Mouse (Mus musculus): ENCODE data around the gene Nanos3.

Gene Nanos3

GRCm38 (mm10) chr8:84207811-84208210 is 22.8 kb upstream of the Nanos3 start:
- H3K27me3 ChIP-seq (ENCODE audit: control insufficient read depth, insufficient read depth, low read length, poor library complexity, severe bottlenecking) = no peaks in the 10 kb centered on the region
- H3K36me3 ChIP-seq (ENCODE audit: control insufficient read depth, insufficient read depth, low read length, poor library complexity, severe bottlenecking) = peaks cover 4% of the 10 kb centered on the region; the same call in 1 of the 2 replicates
- DNase-seq (ENCODE audit: low read depth, low spot score) = peak; percentile 52

- DNase-seq (ENCODE audit: low read depth, low spot score) = peak; percentile 46
- Histone ChIP-seq H3K27me3 (ENCODE audit: control insufficient read depth, insufficient read depth, low read length, poor library complexity, severe bottlenecking) (no peaks in the 10 kb centered on the region), H3K36me3 (ENCODE audit: control insufficient read depth, insufficient read depth, low read length, poor library complexity, severe bottlenecking) (peaks cover 3% of the 10 kb centered on the region; the same call in 1 of the 2 replicates)
These were observed 21.6 kb upstream of the Nanos3 start for GRCm38 (mm10) chr8:84206666-84207065.

- Histone ChIP-seq H3K27me3 (ENCODE audit: control insufficient read depth, insufficient read depth, low read length, poor library complexity, severe bottlenecking) (no peaks in the 10 kb centered on the region), H3K36me3 (ENCODE audit: control insufficient read depth, insufficient read depth, low read length, poor library complexity, severe bottlenecking) (no peaks in the 10 kb centered on the region)
- no peak for DNase-seq (ENCODE audit: low read depth, low spot score)
These were observed 20.1 kb upstream of the Nanos3 start for GRCm38 (mm10) chr8:84205073-84205472.

- no peaks in the 10 kb centered on the region for H3K27me3 ChIP-seq (ENCODE audit: control insufficient read depth, insufficient read depth, low read length, poor library complexity, severe bottlenecking)
- H3K36me3 ChIP-seq (ENCODE audit: control insufficient read depth, insufficient read depth, low read length, poor library complexity, severe bottlenecking) = no peaks in the 10 kb centered on the region
- DNase-seq (ENCODE audit: low read depth, low spot score) = peak; percentile 73
These were observed 19.2 kb upstream of the Nanos3 start for GRCm38 (mm10) chr8:84203975-84204772.

- peak; percentile 92 for DNase-seq (ENCODE audit: low read depth, low spot score)
- Histone ChIP-seq H3K27me3 (ENCODE audit: control insufficient read depth, insufficient read depth, low read length, poor library complexity, severe bottlenecking) (no peaks in the 10 kb centered on the region), H3K36me3 (ENCODE audit: control insufficient read depth, insufficient read depth, low read length, poor library complexity, severe bottlenecking) (no peaks in the 10 kb centered on the region)
These were observed 18.2 kb upstream of the Nanos3 start for GRCm38 (mm10) chr8:84202938-84203917.

- H3K36me3 ChIP-seq (ENCODE audit: control insufficient read depth, insufficient read depth, low read length, poor library complexity, severe bottlenecking) = no peaks in the 10 kb centered on the region
- no peaks in the 10 kb centered on the region for H3K27me3 ChIP-seq (ENCODE audit: control insufficient read depth, insufficient read depth, low read length, poor library complexity, severe bottlenecking)
- DNase-seq (ENCODE audit: low read depth, low spot score) = peak; percentile 61
These were observed 17.4 kb upstream of the Nanos3 start for GRCm38 (mm10) chr8:84202466-84202865.

GRCm38 (mm10) chr8:84201545-84202245 is 16.7 kb upstream of the Nanos3 start:
- no peaks in the 10 kb centered on the region; the same call in 1 of the 2 replicates for H3K27me3 ChIP-seq (ENCODE audit: control insufficient read depth, insufficient read depth, low read length, poor library complexity, severe bottlenecking)
- H3K36me3 ChIP-seq (ENCODE audit: control insufficient read depth, insufficient read depth, low read length, poor library complexity, severe bottlenecking) = no peaks in the 10 kb centered on the region
- peak; percentile 78 for DNase-seq (ENCODE audit: low read depth, low spot score)

GRCm38 (mm10) chr8:84200652-84201544 is 15.9 kb upstream of the Nanos3 start:
- Histone ChIP-seq H3K36me3 (ENCODE audit: control insufficient read depth, insufficient read depth, low read length, poor library complexity, severe bottlenecking) (no peaks in the 10 kb centered on the region), H3K27me3 (ENCODE audit: control insufficient read depth, insufficient read depth, low read length, poor library complexity, severe bottlenecking) (no peaks in the 10 kb centered on the region; the same call in 1 of the 2 replicates)
- DNase-seq (ENCODE audit: low read depth, low spot score) = peak; percentile 82

- DNase-seq (ENCODE audit: low read depth, low spot score) = no peak
- Histone ChIP-seq H3K36me3 (ENCODE audit: control insufficient read depth, insufficient read depth, low read length, poor library complexity, severe bottlenecking) (no peaks in the 10 kb centered on the region), H3K27me3 (ENCODE audit: control insufficient read depth, insufficient read depth, low read length, poor library complexity, severe bottlenecking) (no peaks in the 10 kb centered on the region; the same call in 1 of the 2 replicates)
These were observed 15.1 kb upstream of the Nanos3 start for GRCm38 (mm10) chr8:84200126-84200555.

GRCm38 (mm10) chr8:84199348-84200125 is 14.5 kb upstream of the Nanos3 start:
- H3K36me3 ChIP-seq (ENCODE audit: control insufficient read depth, insufficient read depth, low read length, poor library complexity, severe bottlenecking) = no peaks in the 10 kb centered on the region
- DNase-seq (ENCODE audit: low read depth, low spot score) = no peak
- no peaks in the 10 kb centered on the region; the same call in 1 of the 2 replicates for H3K27me3 ChIP-seq (ENCODE audit: control insufficient read depth, insufficient read depth, low read length, poor library complexity, severe bottlenecking)

- no peak for DNase-seq (ENCODE audit: low read depth, low spot score)
- H3K36me3 ChIP-seq (ENCODE audit: control insufficient read depth, insufficient read depth, low read length, poor library complexity, severe bottlenecking) = no peaks in the 10 kb centered on the region
- no peaks in the 10 kb centered on the region; the same call in 1 of the 2 replicates for H3K27me3 ChIP-seq (ENCODE audit: control insufficient read depth, insufficient read depth, low read length, poor library complexity, severe bottlenecking)
These were observed 13.9 kb upstream of the Nanos3 start for GRCm38 (mm10) chr8:84198871-84199270.

GRCm38 (mm10) chr8:84197922-84198774 is 13.1 kb upstream of the Nanos3 start:
- H3K36me3 ChIP-seq (ENCODE audit: control insufficient read depth, insufficient read depth, low read length, poor library complexity, severe bottlenecking) = no peaks in the 10 kb centered on the region
- DNase-seq (ENCODE audit: low read depth, low spot score) = peak; percentile 100
- no peaks in the 10 kb centered on the region; the same call in 1 of the 2 replicates for H3K27me3 ChIP-seq (ENCODE audit: control insufficient read depth, insufficient read depth, low read length, poor library complexity, severe bottlenecking)

All from splenic B cell, adult 2 months (primary cell).